Mouse (Mus musculus) kidney, postnatal 4 days (tissue): Measurements from ENCODE around the gene Smim20.

ENCODE experiments used
- DNase-seq, 2 experiments: peaks; one replicate each; pipeline ENCODE4 v3.0.0; 2021; ENCODE audit warnings: mixed read lengths in 2 of 2

Smim20 gene

GRCm38 (mm10) chr5:53314404-53315167 is 47.7 kb downstream of the Smim20 start:
- DNase-seq: no peak

- DNase-seq: no peak
Measured at GRCm38 (mm10) chr5:53315829-53316228, 48.9 kb downstream of the Smim20 start.

DNA sequence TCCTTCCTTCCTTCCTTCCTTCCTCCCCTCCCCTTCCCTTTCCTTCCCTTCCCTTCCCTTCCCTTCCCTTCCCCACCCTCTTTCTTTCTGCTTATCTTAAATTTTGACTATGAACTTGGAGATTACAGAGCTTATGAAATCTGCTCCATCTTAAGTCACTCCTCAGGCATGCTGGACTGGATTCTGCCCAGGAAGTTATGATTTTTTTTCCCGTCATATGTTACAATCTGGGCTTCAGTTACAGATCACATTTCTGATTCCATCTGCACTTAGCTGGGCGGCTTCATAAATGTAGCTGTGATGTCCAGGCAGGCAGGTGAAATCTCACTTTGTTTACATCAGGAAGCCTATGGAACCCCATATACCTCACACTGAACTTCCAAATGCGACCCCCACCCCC is 50.5 kb downstream of the Smim20 start:
- no peak for DNase-seq

GRCm38 (mm10) chr5:53317885-53318466 is 51.1 kb downstream of the Smim20 start:
- DNase-seq: no peak

DNA sequence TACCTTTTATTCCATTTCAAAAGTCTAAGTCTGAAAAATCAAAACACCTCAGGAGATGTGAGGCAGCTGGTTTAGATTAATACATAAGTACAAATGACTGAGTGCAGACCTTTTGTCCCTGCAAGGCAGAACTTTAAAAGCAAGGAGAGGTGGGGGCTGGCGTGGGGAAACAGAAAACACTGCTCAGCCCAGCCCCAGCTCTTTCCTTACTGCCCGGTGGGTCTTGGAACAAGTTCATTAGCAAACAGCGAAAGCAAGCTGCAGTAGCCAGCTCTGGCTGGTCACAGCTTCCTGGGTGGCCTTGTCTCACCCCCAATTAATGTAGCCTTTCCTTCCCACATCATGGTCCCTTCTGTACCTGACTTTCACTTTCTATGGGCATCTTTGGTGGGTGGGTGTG is 53.4 kb downstream of the Smim20 start:
- no peak for DNase-seq

GRCm38 (mm10) chr5:53321901-53322300 is 55.0 kb downstream of the Smim20 start:
- no peak for DNase-seq

GRCm38 (mm10) chr5:53322471-53322870 is 55.6 kb downstream of the Smim20 start:
- peak in 1 of 2 experiments; percentile 18 for DNase-seq

- no peak for DNase-seq
Measured at GRCm38 (mm10) chr5:53323121-53323520, 56.2 kb downstream of the Smim20 start.

- no peak for DNase-seq
Measured at GRCm38 (mm10) chr5:53324256-53324655, 57.4 kb downstream of the Smim20 start.

DNA sequence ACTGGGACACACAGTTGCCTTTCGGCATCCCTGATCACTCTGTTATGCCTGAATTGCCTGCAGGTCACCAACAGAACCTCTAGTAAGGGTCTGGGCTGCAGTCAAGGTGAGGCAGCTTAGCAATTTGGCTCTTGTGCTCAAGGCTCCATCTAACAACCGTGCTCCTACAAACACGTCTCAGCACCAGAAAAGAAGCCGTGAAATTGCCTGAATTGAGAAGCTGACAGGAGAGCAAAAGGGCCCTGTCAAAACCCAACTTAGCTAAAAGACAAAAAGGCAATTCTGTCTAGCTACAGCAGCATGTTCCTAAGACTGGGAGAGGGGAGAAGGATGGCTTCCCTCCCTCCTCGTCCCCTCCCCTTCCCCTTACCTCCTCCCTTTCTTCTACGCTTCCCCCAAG is 57.9 kb downstream of the Smim20 start:
- no peak for DNase-seq

DNA sequence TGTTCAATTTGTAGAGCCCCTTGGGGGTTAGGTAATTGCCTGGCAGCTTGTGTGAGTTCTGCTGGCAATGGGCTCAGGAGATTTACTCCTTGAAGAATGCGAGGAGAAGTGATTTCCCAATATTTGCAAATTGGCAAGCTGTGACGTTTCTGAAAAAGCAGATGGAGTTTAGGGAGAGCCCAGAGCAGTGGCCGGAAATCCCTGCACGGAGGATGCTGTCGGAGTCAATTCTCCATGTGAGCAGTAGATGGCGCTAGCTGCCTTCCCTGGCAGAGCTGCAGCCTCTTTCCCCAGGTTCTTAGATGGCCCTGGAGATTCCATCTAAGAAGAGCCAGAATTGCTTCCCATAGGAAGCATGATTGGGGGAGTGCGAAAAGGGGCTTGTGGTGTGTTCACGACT is 59.1 kb downstream of the Smim20 start:
- peak; percentile 77 to 80 for DNase-seq

DNA sequence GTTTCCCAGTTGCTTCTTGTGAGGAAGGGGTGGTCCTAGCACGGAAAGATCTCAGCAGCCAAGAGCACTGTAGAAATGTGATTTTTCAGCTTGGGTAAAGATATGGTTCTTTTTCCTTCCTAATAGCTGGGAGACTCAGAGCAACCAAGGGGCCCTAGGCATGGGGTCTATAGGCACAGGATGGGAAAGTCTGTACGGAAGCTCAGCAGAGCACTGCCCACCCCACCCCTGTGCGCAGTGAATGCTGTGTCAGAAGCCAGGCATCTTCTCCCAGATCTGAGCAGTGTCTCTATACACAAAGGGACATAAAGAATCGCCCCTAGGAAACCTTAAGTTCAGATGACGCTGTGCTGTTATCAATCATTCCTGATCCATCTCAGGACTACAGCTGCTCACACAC is 59.6 kb downstream of the Smim20 start:
- no peak for DNase-seq
